Comparison of ENCODE assay signal across 8 mouse cellular contexts in genomic region chr16:13532840-13533239, GRCm38 (mm10).
DNase-seq lines count a peak whose midpoint lies in the region; ATAC-seq and TF ChIP-seq lines count a peak whose summit lies in the region.
"Had no signal": no experiment of that assay in that cellular context is flagged by ENCODE, and none has a peak within 500 bp of the region (broad histone marks: within the 10 kb centered on the region; RNA-seq: fewer than 3 reads in every experiment).

No protein-coding gene starts in this region.

- no peak overlapping the region for H3K4me3 ChIP-seq in hindbrain, embryonic 14.5 days (replicated peaks; ENCODE audit: low read length)
- no peak overlapping the region for H3K4me3 ChIP-seq in hindbrain, embryonic 16.5 days (ENCODE audit: low read length)
- H3K4me3 ChIP-seq in E14TG2a.4 (replicated peaks; ENCODE audit: low read length) = no peak overlapping the region
- H3K4me3 ChIP-seq: limb, embryonic 12.5 days had no signal

- POLR2A ChIA-PET in Patski (lab: Charles Lee) = interaction anchor here (0.5 kb wide), 1 partner anchor 18 kb away, joined by 4 read pairs; no protein-coding TSS in a partner anchor

- H3K9me3 ChIP-seq in hindbrain, embryonic 14.5 days (ENCODE audit: control insufficient read depth, low read length) = no peaks in the 10 kb centered on the region
- H3K9me3 ChIP-seq in hindbrain, embryonic 16.5 days (ENCODE audit: control insufficient read depth, low read length) = no peaks in the 10 kb centered on the region
- no peaks in the 10 kb centered on the region for H3K9me3 ChIP-seq in E14TG2a.4 (ENCODE audit: low read length)
- H3K9me3 ChIP-seq: limb, embryonic 12.5 days had no signal

- CTCF ChIA-PET in Patski (lab: Charles Lee) = interaction anchor here (0.8 to 1.6 kb wide), 8 partner anchors 12 to 87 kb away, joined by 3 to 5 read pairs (median 3); no protein-coding TSS in a partner anchor

- H3K9ac ChIP-seq in hindbrain, embryonic 14.5 days = no peak overlapping the region
- H3K9ac ChIP-seq in hindbrain, embryonic 16.5 days (ENCODE audit: low read depth, low read length) = no peak overlapping the region
- H3K9ac ChIP-seq: limb, embryonic 12.5 days had no signal

- TF ChIP-seq CTCF in E14TG2a.4 (conservative IDR thresholded peaks at IDR 0.05; ENCODE audit: low read length) (peak; percentile 49), Patski (IDR thresholded peaks at IDR 0.05) (peak; percentile 78)

- peak; percentile 49 for DNase-seq in hindbrain, embryonic 14.5 days (ENCODE audit: low spot score)
- no peak for DNase-seq in Patski (ENCODE audit: low read depth, low spot score)
- DNase-seq in kidney, postnatal 4 days = peak; percentile 53 to 56
- no peak for DNase-seq in right cerebral cortex, postnatal 4 days
- DNase-seq in thymus, postnatal 25 days = no peak

- no peak overlapping the region for H3K4me2 ChIP-seq in hindbrain, embryonic 14.5 days (replicated peaks)
- H3K4me2 ChIP-seq in hindbrain, embryonic 16.5 days (ENCODE audit: low read length) = no peak overlapping the region
- H3K4me2 ChIP-seq: limb, embryonic 12.5 days had no signal

- no peaks in the 10 kb centered on the region for H3K4me1 ChIP-seq in hindbrain, embryonic 14.5 days (replicated peaks; ENCODE audit: control insufficient read depth, insufficient read depth, low read length)
- no peaks in the 10 kb centered on the region for H3K4me1 ChIP-seq in hindbrain, embryonic 16.5 days (ENCODE audit: control insufficient read depth, insufficient read depth, low read depth, low read length)
- peaks cover 6% of the 10 kb centered on the region; the same call in 1 of the 2 replicates for H3K4me1 ChIP-seq in E14TG2a.4 (replicated peaks; ENCODE audit: low read depth, low read length)
- H3K4me1 ChIP-seq: limb, embryonic 12.5 days had no signal

- in situ Hi-C loops in Patski (cut with MboI; ENCODE audit: low pct_unique_long_range_greater_than_20kb) = loop anchor here (5.0 to 10.0 kb wide), 2 partner anchors 99 to 192 kb away; no protein-coding TSS in a partner anchor

- no peak overlapping the region for H3K27ac ChIP-seq in hindbrain, embryonic 14.5 days
- H3K27ac ChIP-seq in hindbrain, embryonic 16.5 days (ENCODE audit: low read depth, low read length) = no peak overlapping the region
- H3K27ac ChIP-seq: limb, embryonic 12.5 days had no signal

- no peaks in the 10 kb centered on the region for H3K36me3 ChIP-seq in hindbrain, embryonic 14.5 days (replicated peaks; ENCODE audit: control insufficient read depth, insufficient read depth)
- no peaks in the 10 kb centered on the region for H3K36me3 ChIP-seq in hindbrain, embryonic 16.5 days (ENCODE audit: control insufficient read depth, insufficient read depth, low read length)
- peaks cover 4% of the 10 kb centered on the region; the same call in 1 of the 2 replicates for H3K36me3 ChIP-seq in E14TG2a.4 (ENCODE audit: insufficient read depth, low read length)
- H3K36me3 ChIP-seq: limb, embryonic 12.5 days had no signal

- no peaks in the 10 kb centered on the region for H3K27me3 ChIP-seq in hindbrain, embryonic 14.5 days (ENCODE audit: control insufficient read depth, insufficient read depth, low read length)
- no peaks in the 10 kb centered on the region for H3K27me3 ChIP-seq in hindbrain, embryonic 16.5 days (replicated peaks; ENCODE audit: control insufficient read depth, insufficient read depth, low read length)
- H3K27me3 ChIP-seq in E14TG2a.4 (ENCODE audit: insufficient read depth, low read length) (no peaks in the 10 kb centered on the region), Patski (no peaks in the 10 kb centered on the region)
- H3K27me3 ChIP-seq: limb, embryonic 12.5 days had no signal

- ATAC-seq in hindbrain, embryonic 14.5 days (ENCODE audit: low FRiP score) = no peak
- ATAC-seq in hindbrain, embryonic 16.5 days = no peak
- ATAC-seq in Patski = no peak

Comparison
In these comparisons a context has a peak if more than half of its experiments do, and no peak if none do; other contexts are left out.
1. DNase-seq: peak in hindbrain, embryonic 14.5 days (single experiment) and kidney, postnatal 4 days (2 of 2); none in Patski (single experiment), right cerebral cortex, postnatal 4 days (single experiment) and thymus, postnatal 25 days (single experiment).